Mouse (Mus musculus): Measurements from ENCODE around the gene Aqp9. TPM values are rescaled to one million over a fixed set of nuclear protein-coding genes. Genes with fewer than 3 reads are reported as not detected.

Gene Aqp9
- polyA plus RNA-seq, 1 experiment = 1.0 TPM

GRCm38 (mm10) chr9:71159686-71160085 is 8.8 kb downstream of the Aqp9 start:
- H3K4me3 ChIP-seq (replicated peaks; ENCODE audit: insufficient read depth, low read depth, low read length) = no peak overlapping the region
- H3K4me1 ChIP-seq (ENCODE audit: control insufficient read depth, insufficient read depth, low read length) = no peaks in the 10 kb centered on the region
- no peak overlapping the region for H3K27ac ChIP-seq (ENCODE audit: insufficient read depth, low read length)
- 88% methylated on average over 5 of the region's 5 CpGs for WGBS
- TF ChIP-seq POLR2A (IDR thresholded peaks at IDR 0.05; ENCODE audit: borderline replicate concordance, insufficient read depth, low read length) = no peak
- no peak for TF ChIP-seq CTCF (IDR thresholded peaks at IDR 0.05; ENCODE audit: borderline replicate concordance, insufficient read depth, low read depth, low read length)
- H3K27me3 ChIP-seq (ENCODE audit: control insufficient read depth, insufficient read depth, low read length) = no peaks in the 10 kb centered on the region
- no peak for DNase-seq

DNA sequence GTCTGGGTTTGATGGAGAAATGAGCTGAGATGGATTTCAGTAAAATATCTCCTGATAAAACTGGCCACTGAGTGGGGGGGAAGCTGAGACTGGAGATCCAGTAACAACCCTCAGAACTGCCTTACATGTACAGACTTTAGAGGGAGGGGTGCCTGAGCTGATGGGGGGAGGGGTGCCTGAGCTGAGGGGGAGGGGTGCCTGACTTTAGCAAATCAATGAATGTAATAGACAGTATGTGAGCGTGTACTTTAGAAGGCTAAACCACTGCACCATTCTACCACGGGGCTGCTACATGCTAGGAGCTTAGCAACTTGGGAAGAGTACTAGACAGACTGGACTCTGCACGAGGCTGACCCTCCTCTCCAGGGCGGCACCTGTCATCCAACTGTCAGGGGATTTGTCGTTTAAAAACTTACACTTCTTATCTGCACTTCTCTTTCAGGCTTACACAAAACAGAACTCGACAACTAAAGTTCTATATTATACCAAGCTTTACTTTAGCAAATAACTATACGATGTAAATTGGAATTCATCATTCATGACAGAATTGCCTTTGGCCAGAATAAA is 9.3 kb downstream of the Aqp9 start:
- DNase-seq = no peak
- Histone ChIP-seq H3K27me3 (ENCODE audit: control insufficient read depth, insufficient read depth, low read length) (no peaks in the 10 kb centered on the region), H3K27ac (ENCODE audit: insufficient read depth, low read length) (no peak overlapping the region), H3K4me3 (replicated peaks; ENCODE audit: insufficient read depth, low read depth, low read length) (no peak overlapping the region), H3K4me1 (ENCODE audit: control insufficient read depth, insufficient read depth, low read length) (no peaks in the 10 kb centered on the region)
- WGBS = 85% methylated on average over 7 of the region's 7 CpGs
- TF ChIP-seq POLR2A (IDR thresholded peaks at IDR 0.05; ENCODE audit: borderline replicate concordance, insufficient read depth, low read length) (no peak), CTCF (IDR thresholded peaks at IDR 0.05; ENCODE audit: borderline replicate concordance, insufficient read depth, low read depth, low read length) (no peak)

DNA sequence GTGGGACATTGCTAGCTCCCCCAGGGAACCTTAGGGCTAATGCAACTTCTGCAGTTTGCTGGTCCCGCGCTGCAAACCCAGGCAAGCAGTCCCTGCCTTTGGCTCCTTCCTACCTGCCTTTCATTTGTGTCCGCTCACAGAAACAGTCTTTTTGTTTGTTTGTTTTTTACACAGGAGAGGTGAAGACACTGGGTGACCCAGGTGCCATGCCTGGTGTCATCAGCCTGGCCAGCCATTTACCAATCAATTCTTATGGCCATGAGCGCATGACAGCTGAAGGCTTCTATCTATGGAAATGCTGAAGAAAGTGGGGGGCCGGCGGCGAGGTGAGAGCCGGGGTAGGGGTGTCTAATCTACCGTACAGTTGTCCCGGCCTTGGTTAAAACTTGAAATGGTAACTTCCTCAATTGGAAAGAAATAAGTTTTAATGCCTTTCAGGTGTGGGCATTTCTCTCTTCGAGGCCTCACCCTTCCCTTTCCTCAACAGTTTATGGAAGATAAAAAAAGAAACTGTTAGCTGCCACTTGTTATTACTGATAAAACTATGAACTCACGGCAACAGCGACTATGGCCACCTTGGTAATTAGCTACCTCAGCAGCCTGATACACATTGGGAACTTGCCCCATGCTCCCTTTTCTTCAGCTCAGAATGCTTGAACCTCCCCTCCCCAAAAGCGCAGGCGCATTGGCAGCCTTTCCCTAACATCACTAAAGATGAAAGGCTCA is 10.4 kb downstream of the Aqp9 start:
- no peaks in the 10 kb centered on the region for H3K27me3 ChIP-seq (ENCODE audit: control insufficient read depth, insufficient read depth, low read length)
- H3K4me3 ChIP-seq (replicated peaks; ENCODE audit: insufficient read depth, low read depth, low read length) = no peak overlapping the region
- no peak overlapping the region for H3K27ac ChIP-seq (ENCODE audit: insufficient read depth, low read length)
- 92% methylated on average over 15 of the region's 15 CpGs for WGBS
- H3K4me1 ChIP-seq (ENCODE audit: control insufficient read depth, insufficient read depth, low read length) = no peaks in the 10 kb centered on the region
- TF ChIP-seq CTCF (IDR thresholded peaks at IDR 0.05; ENCODE audit: borderline replicate concordance, insufficient read depth, low read depth, low read length) = no peak
- no peak for TF ChIP-seq POLR2A (IDR thresholded peaks at IDR 0.05; ENCODE audit: borderline replicate concordance, insufficient read depth, low read length)
- no peak for DNase-seq

DNA sequence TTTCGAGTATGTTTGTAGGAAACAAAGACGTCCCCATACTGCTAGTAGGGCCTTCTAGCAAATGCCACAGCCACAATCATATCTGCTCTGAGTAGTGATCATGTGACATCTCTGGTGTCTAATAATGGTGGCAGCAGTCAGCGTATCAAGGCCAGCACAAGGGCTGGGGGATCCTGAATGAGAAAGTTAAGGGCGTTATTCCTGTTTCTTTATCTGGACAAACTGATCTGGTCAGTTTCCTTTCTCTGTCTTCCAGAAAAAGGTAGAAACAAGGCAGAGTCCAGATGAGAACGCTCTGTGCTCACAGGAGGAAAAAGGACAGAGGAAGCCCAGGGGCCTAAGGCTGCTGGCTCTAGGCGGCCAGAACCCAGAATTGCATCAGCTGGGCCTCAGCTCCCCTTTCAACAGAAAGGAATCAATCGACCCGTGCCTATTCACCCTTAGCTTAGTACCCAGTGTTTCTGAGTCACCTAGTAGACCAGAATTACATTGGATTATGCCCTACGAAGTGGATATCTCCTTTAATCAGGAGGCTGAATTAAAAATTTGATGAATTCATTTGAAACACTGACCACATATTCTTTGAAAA is 11.9 kb downstream of the Aqp9 start:
- TF ChIP-seq CTCF (IDR thresholded peaks at IDR 0.05; ENCODE audit: borderline replicate concordance, insufficient read depth, low read depth, low read length) = no peak
- no peak for TF ChIP-seq POLR2A (IDR thresholded peaks at IDR 0.05; ENCODE audit: borderline replicate concordance, insufficient read depth, low read length)
- Histone ChIP-seq H3K27me3 (ENCODE audit: control insufficient read depth, insufficient read depth, low read length) (no peaks in the 10 kb centered on the region), H3K27ac (ENCODE audit: insufficient read depth, low read length) (no peak overlapping the region), H3K4me1 (ENCODE audit: control insufficient read depth, insufficient read depth, low read length) (no peaks in the 10 kb centered on the region), H3K4me3 (replicated peaks; ENCODE audit: insufficient read depth, low read depth, low read length) (no peak overlapping the region)
- DNase-seq = no peak
- WGBS = 89% methylated on average over 9 of the region's 9 CpGs

GRCm38 (mm10) chr9:71155399-71156005 is 13.0 kb downstream of the Aqp9 start:
- Histone ChIP-seq H3K27me3 (ENCODE audit: control insufficient read depth, insufficient read depth, low read length) (no peaks in the 10 kb centered on the region), H3K4me1 (ENCODE audit: control insufficient read depth, insufficient read depth, low read length) (no peaks in the 10 kb centered on the region), H3K4me3 (replicated peaks; ENCODE audit: insufficient read depth, low read depth, low read length) (no peak overlapping the region), H3K27ac (ENCODE audit: insufficient read depth, low read length) (no peak overlapping the region)
- WGBS = 84% methylated on average over 7 of the region's 7 CpGs
- no peak for TF ChIP-seq POLR2A (IDR thresholded peaks at IDR 0.05; ENCODE audit: borderline replicate concordance, insufficient read depth, low read length)
- TF ChIP-seq CTCF (IDR thresholded peaks at IDR 0.05; ENCODE audit: borderline replicate concordance, insufficient read depth, low read depth, low read length) = no peak
- no peak for DNase-seq

DNA sequence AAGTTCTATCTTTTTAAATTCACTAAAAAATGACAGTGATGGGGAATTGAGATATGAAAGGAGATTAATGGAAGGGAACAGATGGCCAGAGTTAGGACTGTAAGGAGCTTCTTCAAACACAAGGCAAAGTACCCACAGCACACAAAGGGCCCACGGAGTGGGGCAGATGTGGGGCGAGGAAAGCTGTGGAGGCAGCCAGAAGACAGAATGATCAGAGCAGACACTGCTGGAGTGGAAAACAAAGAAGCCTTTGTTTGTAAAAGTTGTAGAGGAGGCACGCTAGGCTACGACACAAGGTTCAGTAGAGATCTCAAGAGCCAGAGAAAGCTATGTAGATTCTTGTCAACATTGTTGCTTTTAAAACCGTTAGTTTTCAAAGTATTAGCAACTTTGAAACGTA is 17.1 kb downstream of the Aqp9 start:
- no peaks in the 10 kb centered on the region for H3K4me1 ChIP-seq (ENCODE audit: control insufficient read depth, insufficient read depth, low read length)
- no peaks in the 10 kb centered on the region for H3K27me3 ChIP-seq (ENCODE audit: control insufficient read depth, insufficient read depth, low read length)
- no peak overlapping the region for H3K27ac ChIP-seq (ENCODE audit: insufficient read depth, low read length)
- H3K4me3 ChIP-seq (replicated peaks; ENCODE audit: insufficient read depth, low read depth, low read length) = no peak overlapping the region
- DNase-seq = no peak
- WGBS = 39% methylated on average over 6 of the region's 6 CpGs
- TF ChIP-seq CTCF (IDR thresholded peaks at IDR 0.05; ENCODE audit: borderline replicate concordance, insufficient read depth, low read depth, low read length) = no peak

DNA sequence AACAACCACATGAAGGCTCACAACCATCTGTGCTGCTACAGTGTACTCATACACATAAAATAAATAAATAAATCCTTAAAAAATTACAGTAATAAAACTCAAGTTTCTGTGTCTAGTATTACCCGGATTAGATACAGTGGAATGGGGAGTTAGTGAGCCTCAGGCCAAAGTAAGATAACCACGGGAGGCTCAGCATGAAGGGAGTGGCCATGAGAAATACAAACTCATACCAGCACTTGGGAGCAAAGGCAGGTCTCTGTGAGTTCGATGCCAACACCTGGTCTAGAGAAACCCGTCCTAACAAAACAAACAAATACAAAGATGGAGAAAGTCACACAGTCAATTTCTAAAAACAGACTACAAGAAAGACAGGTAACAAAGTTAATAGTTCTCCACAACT is 18.3 kb downstream of the Aqp9 start:
- H3K4me3 ChIP-seq (replicated peaks; ENCODE audit: insufficient read depth, low read depth, low read length) = no peak overlapping the region
- WGBS = 85% methylated on average over 4 of the region's 4 CpGs
- TF ChIP-seq POLR2A (IDR thresholded peaks at IDR 0.05; ENCODE audit: borderline replicate concordance, insufficient read depth, low read length) (no peak), CTCF (IDR thresholded peaks at IDR 0.05; ENCODE audit: borderline replicate concordance, insufficient read depth, low read depth, low read length) (no peak)

GRCm38 (mm10) chr9:71148890-71149289 is 19.6 kb downstream of the Aqp9 start:
- Histone ChIP-seq H3K27ac (ENCODE audit: insufficient read depth, low read length) (no peak overlapping the region), H3K4me3 (replicated peaks; ENCODE audit: insufficient read depth, low read depth, low read length) (no peak overlapping the region), H3K4me1 (ENCODE audit: control insufficient read depth, insufficient read depth, low read length) (no peaks in the 10 kb centered on the region), H3K27me3 (ENCODE audit: control insufficient read depth, insufficient read depth, low read length) (no peaks in the 10 kb centered on the region)
- TF ChIP-seq CTCF (IDR thresholded peaks at IDR 0.05; ENCODE audit: borderline replicate concordance, insufficient read depth, low read depth, low read length) (no peak), POLR2A (IDR thresholded peaks at IDR 0.05; ENCODE audit: borderline replicate concordance, insufficient read depth, low read length) (no peak)
- DNase-seq = no peak

More for the DNA sequence above, 18.3 kb downstream of the Aqp9 start:
- Histone ChIP-seq H3K4me1 (ENCODE audit: control insufficient read depth, insufficient read depth, low read length) (no peaks in the 10 kb centered on the region), H3K27ac (ENCODE audit: insufficient read depth, low read length) (no peak overlapping the region), H3K27me3 (ENCODE audit: control insufficient read depth, insufficient read depth, low read length) (no peaks in the 10 kb centered on the region)
- DNase-seq = no peak

Data from cerebellum, adult 2 months (tissue).